Mouse (Mus musculus): Measurements from ENCODE around the gene Prkcd. TPM values are rescaled to one million over a fixed set of nuclear protein-coding genes. Genes with fewer than 3 reads are reported as not detected.

Gene Prkcd
- 38.8 and 40.7 TPM in 2 replicates for polyA plus RNA-seq (2016; fragmentation: Nextera tagmentation; extraction: Ambion mirVana)

- H3K27ac ChIP-seq (ENCODE audit: poor library complexity, severe bottlenecking), result no peak within 1 kb of the TSS
- peak within 1 kb of the TSS; percentile 70 for H3K9ac ChIP-seq
- H3K9me3 ChIP-seq (replicated peaks), result no peaks in the 10 kb centered on the region
- H3K4me1 ChIP-seq (replicated peaks), result peaks cover 22% of the 10 kb centered on the region
- H3K4me2 ChIP-seq, result peak within 1 kb of the TSS; percentile 72
- no peaks in the 10 kb centered on the region for H3K36me3 ChIP-seq
- under 1% methylated on average over 71 of the region's 71 CpGs for WGBS
- 0 out of 2 replicates have a peak, but pooled peaks cover 10% of the 10 kb centered on the region for H3K27me3 ChIP-seq (replicated peaks)
- peak; percentile 85 for ATAC-seq (ENCODE audit: insufficient number of reproducible peaks, low FRiP score)
- peak within 1 kb of the TSS; percentile 62 for H3K4me3 ChIP-seq
Measured at GRCm38 (mm10) chr14:30625856-30626726, at the start of gene Prkcd. TSS of gene Prkcd (minus strand) at chr14:30626210.

DNA sequence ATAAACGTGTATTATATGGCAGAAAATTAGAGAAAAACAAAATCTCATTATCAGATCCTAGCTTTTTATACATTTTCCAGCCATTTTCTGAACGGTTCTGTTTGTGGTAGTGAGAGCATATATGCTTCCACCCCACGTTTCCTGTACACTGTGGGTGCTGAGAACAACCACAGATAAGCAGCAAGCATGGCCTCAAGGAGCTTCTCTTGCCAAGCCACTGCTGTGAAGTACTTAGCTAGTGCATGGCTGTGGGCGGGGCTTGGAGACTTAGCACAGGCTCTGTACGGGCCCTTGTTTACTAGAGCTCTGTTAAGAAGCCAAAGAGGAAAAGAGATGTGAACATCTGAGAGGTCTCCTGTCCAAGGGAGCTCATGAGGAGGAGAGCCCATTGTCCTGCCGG, 48.9 kb upstream of the Prkcd start:
- 59% methylated on average over 6 of the region's 6 CpGs for WGBS
- no peaks in the 10 kb centered on the region for H3K9me3 ChIP-seq (replicated peaks)
- H3K27me3 ChIP-seq (replicated peaks), result no peaks in the 10 kb centered on the region
- peaks cover 63% of the 10 kb centered on the region for H3K36me3 ChIP-seq
- no peak overlapping the region for H3K9ac ChIP-seq
- no peak for ATAC-seq (ENCODE audit: insufficient number of reproducible peaks, low FRiP score)
- no peaks in the 10 kb centered on the region for H3K4me1 ChIP-seq (replicated peaks)
- no peak overlapping the region for H3K4me3 ChIP-seq
- H3K27ac ChIP-seq (ENCODE audit: poor library complexity, severe bottlenecking), result no peak overlapping the region
- H3K4me2 ChIP-seq, result no peak overlapping the region

- H3K4me2 ChIP-seq, result no peak overlapping the region
- no peak overlapping the region for H3K9ac ChIP-seq
- no peak overlapping the region for H3K4me3 ChIP-seq
- no peaks in the 10 kb centered on the region for H3K27me3 ChIP-seq (replicated peaks)
- peaks cover 65% of the 10 kb centered on the region for H3K36me3 ChIP-seq
- H3K9me3 ChIP-seq (replicated peaks), result no peaks in the 10 kb centered on the region
- peak; percentile 64 for ATAC-seq (ENCODE audit: insufficient number of reproducible peaks, low FRiP score)
- no peak overlapping the region for H3K27ac ChIP-seq (ENCODE audit: poor library complexity, severe bottlenecking)
- H3K4me1 ChIP-seq (replicated peaks), result no peaks in the 10 kb centered on the region
- 12% methylated on average over 3 of the region's 3 CpGs for WGBS
Measured at GRCm38 (mm10) chr14:30671986-30672312, 45.9 kb upstream of the Prkcd start.

GRCm38 (mm10) chr14:30671095-30671985, 45.3 kb upstream of the Prkcd start:
- no peak overlapping the region for H3K9ac ChIP-seq
- H3K4me3 ChIP-seq, result no peak overlapping the region
- H3K27me3 ChIP-seq (replicated peaks), result no peaks in the 10 kb centered on the region
- ATAC-seq (ENCODE audit: insufficient number of reproducible peaks, low FRiP score), result no peak
- peaks cover 65% of the 10 kb centered on the region for H3K36me3 ChIP-seq
- no peak overlapping the region for H3K4me2 ChIP-seq
- H3K4me1 ChIP-seq (replicated peaks), result no peaks in the 10 kb centered on the region
- no peaks in the 10 kb centered on the region for H3K9me3 ChIP-seq (replicated peaks)
- no peak overlapping the region for H3K27ac ChIP-seq (ENCODE audit: poor library complexity, severe bottlenecking)
- WGBS, result 72% methylated on average over 15 of the region's 15 CpGs

DNA sequence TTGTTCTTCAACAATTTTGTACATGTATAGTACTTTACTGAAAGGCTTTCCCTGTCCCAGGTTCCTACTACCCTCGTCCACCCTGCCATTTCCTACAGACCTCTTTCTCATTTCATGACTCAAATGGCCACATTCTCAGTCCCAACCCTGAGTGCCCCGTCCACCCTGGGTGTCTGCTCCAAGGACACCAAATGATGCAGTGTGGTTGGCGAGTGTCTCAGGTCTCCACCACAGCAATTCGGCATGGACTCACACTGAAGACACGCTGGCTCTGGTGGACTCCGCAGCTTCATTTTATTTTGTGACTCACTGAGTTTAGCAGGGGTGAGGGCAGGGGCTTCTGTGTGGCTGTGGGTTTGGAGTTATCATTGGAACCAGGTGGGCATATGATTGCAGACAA, 44.2 kb upstream of the Prkcd start:
- Histone ChIP-seq H3K4me1 (replicated peaks) (no peaks in the 10 kb centered on the region), H3K27me3 (replicated peaks) (no peaks in the 10 kb centered on the region), H3K9ac (no peak overlapping the region), H3K27ac (ENCODE audit: poor library complexity, severe bottlenecking) (no peak overlapping the region), H3K36me3 (peaks cover 69% of the 10 kb centered on the region), H3K4me2 (no peak overlapping the region), H3K9me3 (replicated peaks) (no peaks in the 10 kb centered on the region), H3K4me3 (no peak overlapping the region)
- 89% methylated on average over 6 of the region's 6 CpGs for WGBS
- no peak for ATAC-seq (ENCODE audit: insufficient number of reproducible peaks, low FRiP score)

GRCm38 (mm10) chr14:30666604-30667003, 40.6 kb upstream of the Prkcd start:
- Histone ChIP-seq H3K9me3 (replicated peaks) (no peaks in the 10 kb centered on the region), H3K27ac (ENCODE audit: poor library complexity, severe bottlenecking) (no peak overlapping the region), H3K9ac (no peak overlapping the region), H3K36me3 (peaks cover 75% of the 10 kb centered on the region), H3K27me3 (replicated peaks) (no peaks in the 10 kb centered on the region), H3K4me2 (no peak overlapping the region), H3K4me1 (replicated peaks) (no peaks in the 10 kb centered on the region), H3K4me3 (no peak overlapping the region)
- 86% methylated on average over 4 of the region's 4 CpGs for WGBS
- ATAC-seq (ENCODE audit: insufficient number of reproducible peaks, low FRiP score), result no peak

- Histone ChIP-seq H3K4me3 (no peak overlapping the region), H3K4me2 (no peak overlapping the region), H3K9me3 (replicated peaks) (no peaks in the 10 kb centered on the region), H3K4me1 (replicated peaks) (no peaks in the 10 kb centered on the region), H3K9ac (no peak overlapping the region), H3K27me3 (replicated peaks) (no peaks in the 10 kb centered on the region), H3K27ac (ENCODE audit: poor library complexity, severe bottlenecking) (no peak overlapping the region), H3K36me3 (peaks cover 80% of the 10 kb centered on the region)
- no peak for ATAC-seq (ENCODE audit: insufficient number of reproducible peaks, low FRiP score)
- 71% methylated on average over 3 of the region's 3 CpGs for WGBS
Measured at GRCm38 (mm10) chr14:30666061-30666460, 40.1 kb upstream of the Prkcd start.

DNA sequence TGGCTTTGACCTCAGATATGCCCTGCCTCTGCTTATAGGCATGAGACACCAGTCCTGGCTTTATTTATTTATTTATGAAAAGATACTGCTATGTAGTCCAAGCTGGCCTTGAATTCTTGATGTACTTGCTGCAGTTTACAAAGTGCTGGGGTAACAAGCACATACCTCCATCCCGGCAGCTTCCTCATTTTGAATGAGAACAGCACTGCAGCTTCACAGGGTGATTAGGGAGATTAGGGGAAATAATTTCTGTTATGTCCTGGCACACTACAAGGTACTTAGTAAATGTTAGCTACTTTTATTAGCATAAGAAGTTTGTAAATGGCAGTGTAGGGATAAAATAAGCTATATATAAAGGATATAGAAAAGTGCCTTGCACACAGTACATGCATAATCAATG, 29.5 kb upstream of the Prkcd start:
- Histone ChIP-seq H3K9me3 (replicated peaks) (no peaks in the 10 kb centered on the region), H3K4me3 (no peak overlapping the region), H3K27ac (ENCODE audit: poor library complexity, severe bottlenecking) (no peak overlapping the region), H3K9ac (no peak overlapping the region), H3K36me3 (peaks cover 16% of the 10 kb centered on the region), H3K4me1 (replicated peaks) (peaks cover 11% of the 10 kb centered on the region), H3K27me3 (replicated peaks) (no peaks in the 10 kb centered on the region), H3K4me2 (no peak overlapping the region)
- ATAC-seq (ENCODE audit: insufficient number of reproducible peaks, low FRiP score), result no peak
- 75% methylated on average over 1 of the region's 1 CpGs for WGBS

- Histone ChIP-seq H3K9ac (peak overlapping the region; percentile 94), H3K4me3 (peak overlapping the region; percentile 83), H3K4me2 (peak overlapping the region; percentile 77), H3K27me3 (replicated peaks) (no peaks in the 10 kb centered on the region), H3K36me3 (peaks cover 14% of the 10 kb centered on the region), H3K27ac (ENCODE audit: poor library complexity, severe bottlenecking) (peak overlapping the region; percentile 74), H3K4me1 (replicated peaks) (peaks cover 11% of the 10 kb centered on the region), H3K9me3 (replicated peaks) (no peaks in the 10 kb centered on the region)
- 52% methylated on average over 4 of the region's 4 CpGs for WGBS
- no peak for ATAC-seq (ENCODE audit: insufficient number of reproducible peaks, low FRiP score)
Measured at GRCm38 (mm10) chr14:30654691-30655228, 28.8 kb upstream of the Prkcd start.

DNA sequence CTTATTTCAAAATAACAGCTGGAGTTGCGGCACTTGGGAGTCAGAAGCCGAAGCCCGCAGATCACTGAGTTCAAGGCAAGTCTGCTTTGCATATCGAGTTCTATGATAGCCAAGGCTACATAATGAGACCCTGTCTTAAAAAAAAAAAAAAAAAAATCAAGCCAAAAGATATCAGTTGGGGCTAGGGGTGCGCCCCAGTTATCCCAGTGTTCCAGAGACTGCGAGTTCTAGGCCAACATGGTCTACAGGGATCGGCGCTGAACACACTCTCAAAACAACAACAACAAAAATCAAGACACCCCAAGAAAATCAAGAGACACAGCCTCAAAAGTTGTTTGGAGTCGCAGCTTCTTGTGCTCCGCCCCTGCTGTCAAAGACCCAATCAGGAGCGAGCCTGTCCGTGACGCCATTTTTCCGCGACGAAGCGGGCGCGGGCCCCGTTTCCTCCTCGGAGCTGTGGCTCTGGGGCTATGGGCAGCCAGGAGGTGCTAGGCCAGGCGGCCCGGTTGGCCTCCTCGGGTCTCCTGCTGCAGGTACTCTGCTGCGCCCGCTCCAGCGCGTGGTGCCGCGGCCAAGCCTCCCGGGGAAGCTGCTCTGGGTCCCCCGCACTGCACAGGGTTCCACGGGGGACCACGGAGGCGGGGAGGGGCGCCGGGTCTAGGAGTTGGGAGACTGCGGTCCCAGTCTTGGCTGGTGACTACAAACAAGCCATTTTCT, 28.1 kb upstream of the Prkcd start, which contains the start of gene Rft1:
Gene Rft1, plus strand, starts transcription at position 418 of the 717 bp plus-strand sequence.
- Histone ChIP-seq H3K9ac (peak within 1 kb of the TSS; percentile 94), H3K4me2 (peak within 1 kb of the TSS; percentile 77), H3K4me1 (replicated peaks) (peaks cover 11% of the 10 kb centered on the region), H3K27me3 (replicated peaks) (no peaks in the 10 kb centered on the region), H3K9me3 (replicated peaks) (no peaks in the 10 kb centered on the region), H3K4me3 (peak within 1 kb of the TSS; percentile 83), H3K27ac (ENCODE audit: poor library complexity, severe bottlenecking) (peak within 1 kb of the TSS; percentile 74), H3K36me3 (peaks cover 7% of the 10 kb centered on the region)
- ATAC-seq (ENCODE audit: insufficient number of reproducible peaks, low FRiP score), result peak; percentile 93
- WGBS, result 2% methylated on average over 38 of the region's 38 CpGs

Measured in heart, embryonic 12.5 days (tissue).